Mouse (Mus musculus): ENCODE measurements around the gene Sh2b2. TPM values are rescaled to one million over a fixed set of nuclear protein-coding genes. Genes with fewer than 3 reads are reported as not detected.
A peak's percentile ranks its signal among the peaks of the same experiment; 100 is the strongest.
"Not testable (repeated sequence)": the region's sequence is repeated elsewhere in the genome, so short reads cannot be mapped to it uniquely, and the experiment has no call there.

Sh2b2 gene
- total and polyA plus RNA-seq, 3 experiments = 27.0 to 57.6 (median 30.0) TPM

DNA sequence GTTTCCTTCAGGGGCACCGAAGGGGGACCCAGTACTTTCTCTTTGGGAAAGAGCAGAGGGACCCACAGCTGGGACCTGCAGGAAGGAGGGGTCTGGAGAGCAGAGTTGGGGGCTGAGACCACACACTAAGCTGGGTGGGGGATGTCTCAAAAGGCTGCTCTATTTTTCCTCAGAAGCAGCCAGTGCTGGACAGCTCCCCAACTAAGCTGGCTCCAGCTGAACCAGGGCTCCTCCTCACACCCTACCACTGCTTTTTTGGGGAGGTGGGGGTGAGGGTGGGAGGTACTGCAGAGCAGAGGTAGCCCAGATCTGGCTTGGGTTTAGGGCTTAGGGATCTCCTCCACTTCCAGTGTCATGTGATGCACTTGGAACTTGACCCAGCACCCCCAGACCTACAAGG is 6.0 kb downstream of the Sh2b2 start:
- no peak for DNase-seq

DNA sequence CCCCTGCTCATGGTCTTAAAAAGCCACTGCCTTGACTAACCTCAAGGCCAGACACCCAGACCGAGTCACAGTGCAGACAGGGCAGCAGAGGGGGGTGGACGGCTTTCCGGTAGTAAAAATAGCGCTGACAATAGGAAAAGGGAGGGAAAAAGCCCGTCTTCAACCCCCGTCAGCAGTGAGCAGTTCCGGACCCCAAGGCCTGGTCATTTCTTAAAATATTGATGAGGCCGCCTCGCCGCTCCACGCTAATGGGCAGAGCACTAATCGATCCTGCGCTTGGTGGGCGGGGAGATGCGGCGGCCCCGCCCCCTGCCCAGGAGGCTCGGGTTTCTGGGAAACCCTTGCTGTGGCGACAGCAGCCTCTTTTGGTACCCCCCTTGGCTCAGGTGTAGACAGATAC is 8.7 kb downstream of the Sh2b2 start:
- peak; percentile 38 for DNase-seq

DNA sequence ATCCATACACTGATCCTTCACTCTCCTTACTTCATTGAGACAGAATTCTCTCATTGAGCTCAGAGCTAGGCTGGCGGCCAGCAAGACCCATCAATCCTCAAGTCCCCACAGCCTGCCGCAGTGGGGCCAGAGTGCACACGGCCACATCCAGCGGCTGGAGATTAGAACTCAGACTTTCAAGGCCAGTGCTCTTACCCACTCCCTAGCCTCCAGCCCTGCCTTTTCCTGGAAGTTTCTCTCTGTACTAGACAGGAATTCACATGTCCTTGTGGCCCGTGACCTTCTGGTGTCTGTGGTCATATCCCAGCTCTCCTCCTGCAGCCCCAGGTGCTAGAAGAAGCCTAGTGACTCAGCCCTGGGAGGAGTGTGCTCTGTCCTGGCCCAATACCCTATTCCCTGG is 9.7 kb downstream of the Sh2b2 start:
- DNase-seq = peak; percentile 69

DNA sequence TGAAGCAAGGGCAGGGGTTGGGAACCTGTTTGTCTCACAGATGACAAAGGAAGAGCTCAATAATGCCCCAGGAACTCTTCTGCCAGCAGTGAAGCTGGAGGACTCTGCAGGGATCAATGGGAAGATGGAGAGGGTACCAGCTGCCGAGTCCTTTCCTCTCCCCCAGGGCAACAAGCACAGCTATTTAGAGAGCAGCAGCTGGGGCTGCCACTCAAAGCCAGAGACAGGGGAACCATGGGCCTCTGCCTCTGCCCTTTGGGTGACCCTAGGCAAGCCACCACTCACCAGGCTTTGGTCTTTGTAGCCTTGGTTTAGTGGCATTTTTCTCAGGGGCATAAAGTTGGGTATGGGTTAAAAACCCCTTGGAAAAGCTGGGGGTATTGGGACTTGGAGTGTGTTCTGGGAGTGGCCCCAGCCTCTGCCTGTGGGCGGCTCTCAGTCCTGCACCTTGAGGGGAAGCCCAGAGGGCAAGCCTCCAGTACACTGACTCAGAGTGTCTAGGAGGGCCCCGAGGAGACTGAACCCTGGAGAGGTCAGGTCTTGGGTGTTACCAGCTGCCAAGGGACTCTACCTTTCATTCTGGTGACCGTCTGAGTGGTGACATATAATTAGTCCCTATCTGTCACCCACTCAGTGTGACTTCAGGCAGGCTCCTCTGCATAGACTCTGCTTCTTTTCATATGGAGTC is 15.9 kb downstream of the Sh2b2 start:
- DNase-seq = no peak

DNA sequence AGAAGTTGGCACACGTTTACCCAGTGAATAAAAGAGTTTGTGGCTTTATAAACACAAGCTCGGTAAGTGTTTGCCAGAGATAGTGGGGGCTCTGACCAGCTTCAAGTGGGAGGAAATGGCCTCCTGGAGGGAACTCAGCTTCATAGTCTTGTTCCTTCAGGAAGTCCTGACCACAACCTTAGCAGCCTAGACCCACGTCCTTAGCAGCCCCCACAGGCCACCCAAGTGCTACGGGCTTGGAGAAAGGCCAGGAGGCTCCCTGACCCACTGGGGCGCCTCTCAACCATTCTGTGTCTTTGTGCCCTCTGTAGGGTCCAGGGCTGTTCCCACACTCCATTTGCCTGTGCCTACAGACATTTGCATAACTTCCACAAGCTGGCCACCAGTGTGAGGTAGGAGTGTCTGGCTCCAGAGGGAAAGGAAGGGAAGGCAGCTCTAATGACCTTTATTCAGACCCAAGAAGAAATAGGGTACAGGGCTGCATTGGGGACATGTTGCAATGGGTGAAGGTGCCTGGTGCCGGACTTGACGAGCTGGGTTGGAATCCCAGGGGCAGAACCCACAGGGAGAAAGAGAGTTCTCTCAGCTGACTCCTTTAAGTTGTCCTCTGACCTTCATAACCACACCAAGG is 20.0 kb downstream of the Sh2b2 start:
- no peak for DNase-seq

DNA sequence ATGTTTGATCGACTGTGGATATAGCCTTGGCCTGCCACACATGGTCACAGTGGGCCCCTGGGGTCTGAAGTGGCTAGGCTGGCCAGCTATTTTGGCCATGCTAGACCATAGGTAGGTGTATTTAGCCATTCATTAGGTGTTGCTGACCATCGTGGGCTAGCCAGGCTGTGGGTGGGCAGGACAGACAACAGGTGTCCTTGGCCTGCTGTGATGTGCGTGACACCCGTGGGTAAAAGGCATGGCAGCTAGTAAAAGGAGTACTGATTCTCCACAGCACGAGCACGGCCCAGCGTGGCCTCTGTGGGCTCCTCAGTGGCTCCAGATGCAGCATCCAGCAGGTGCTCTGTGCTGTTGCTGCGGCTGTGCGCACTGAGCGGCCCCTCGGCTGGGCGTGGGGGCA is 27.8 kb downstream of the Sh2b2 start:
- DNase-seq = no peak

DNA sequence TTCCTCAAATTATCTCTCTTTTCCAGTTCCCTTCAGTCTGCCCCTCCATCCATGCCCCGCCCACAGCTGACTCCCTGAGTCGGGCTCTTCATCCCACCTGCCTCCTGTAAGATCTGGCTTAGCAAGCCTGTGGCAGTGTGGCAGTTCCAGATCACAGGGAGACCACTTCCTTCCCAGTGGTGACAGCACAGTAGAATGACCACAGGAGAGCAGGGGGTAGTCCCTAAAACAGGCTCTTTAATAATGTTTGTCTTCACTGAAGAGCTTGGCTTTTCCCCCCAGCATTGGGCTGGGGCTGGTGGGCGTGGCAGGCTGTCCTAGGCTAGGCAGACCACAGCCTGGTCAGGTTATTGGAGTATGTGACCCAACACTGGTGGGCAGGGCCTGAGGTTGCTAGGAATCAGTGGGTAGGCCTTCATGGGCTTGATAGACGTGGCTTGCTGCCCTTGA is 28.4 kb downstream of the Sh2b2 start:
- DNase-seq = no peak

DNA sequence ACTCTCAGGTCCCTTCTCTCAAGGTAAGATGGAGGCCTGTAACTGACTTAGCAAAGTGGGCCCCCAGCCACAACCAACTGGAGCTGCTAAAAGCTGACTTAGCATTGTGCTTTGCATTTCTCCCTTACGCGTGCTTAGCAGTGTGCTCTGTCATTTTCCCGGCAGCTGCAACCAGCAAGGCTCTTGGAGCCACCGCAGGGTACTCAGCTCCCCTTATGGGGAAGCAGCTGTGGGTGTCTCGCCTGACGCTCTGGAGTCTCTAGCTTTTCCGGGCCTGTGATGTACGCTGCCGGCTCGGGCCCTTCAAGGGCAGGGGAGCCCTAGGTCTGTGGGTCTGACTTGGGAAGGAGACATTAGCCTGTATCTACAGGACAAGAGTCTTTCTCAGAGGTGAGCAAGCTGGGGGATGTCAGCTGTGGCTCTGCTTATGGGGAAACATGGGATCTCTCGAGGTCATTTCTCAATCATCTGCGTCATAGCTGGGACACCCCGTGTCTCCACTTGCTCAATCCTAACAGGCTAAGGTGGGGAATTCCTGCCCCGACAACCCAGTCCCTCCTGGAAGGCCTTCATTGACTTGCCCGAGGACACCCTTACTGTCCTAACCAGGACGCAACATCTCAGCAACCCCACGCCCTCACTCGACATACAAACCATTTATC is 29.2 kb downstream of the Sh2b2 start:
- peak; percentile 49 for DNase-seq

DNA sequence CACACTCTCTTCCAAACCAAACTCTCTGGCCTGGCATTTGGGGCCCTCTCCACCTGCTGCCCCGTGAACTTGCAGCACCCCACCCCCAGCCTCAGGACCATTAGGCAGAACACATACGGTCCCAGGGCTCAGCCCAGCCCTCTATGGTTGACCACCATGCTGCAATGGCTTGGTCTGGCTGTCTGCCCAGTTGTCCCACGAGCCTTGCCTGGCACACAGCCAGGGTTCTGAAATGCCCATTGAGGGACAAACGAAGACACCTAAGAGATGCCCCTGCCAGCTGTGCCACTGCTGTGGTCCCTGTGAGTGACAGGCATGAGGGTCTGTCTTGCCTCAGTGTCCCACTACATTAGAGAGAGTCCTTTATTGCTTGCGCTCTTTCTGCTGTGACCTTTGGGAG is 30.4 kb downstream of the Sh2b2 start:
- peak; percentile 68 for DNase-seq

DNA sequence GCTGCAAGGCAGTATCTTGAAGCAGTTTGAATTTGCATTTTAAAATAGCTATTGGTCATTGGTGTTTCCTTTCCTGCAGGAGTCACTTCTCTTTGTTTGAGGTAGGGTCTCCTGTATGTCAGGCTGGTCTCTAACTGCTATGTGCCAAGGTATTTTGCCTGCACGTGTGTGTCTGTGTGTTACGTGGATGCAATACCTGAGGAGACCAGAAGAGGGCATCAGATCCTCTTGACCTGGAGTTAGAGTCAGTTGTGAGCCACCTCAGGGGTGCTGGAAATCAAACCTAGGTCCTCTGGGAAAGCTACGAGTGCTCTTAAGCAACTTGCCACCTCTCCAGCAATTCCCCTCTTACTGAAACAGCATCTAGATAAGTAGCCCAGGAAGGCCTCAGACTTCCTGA is 31.1 kb downstream of the Sh2b2 start:
- no peak for DNase-seq

DNA sequence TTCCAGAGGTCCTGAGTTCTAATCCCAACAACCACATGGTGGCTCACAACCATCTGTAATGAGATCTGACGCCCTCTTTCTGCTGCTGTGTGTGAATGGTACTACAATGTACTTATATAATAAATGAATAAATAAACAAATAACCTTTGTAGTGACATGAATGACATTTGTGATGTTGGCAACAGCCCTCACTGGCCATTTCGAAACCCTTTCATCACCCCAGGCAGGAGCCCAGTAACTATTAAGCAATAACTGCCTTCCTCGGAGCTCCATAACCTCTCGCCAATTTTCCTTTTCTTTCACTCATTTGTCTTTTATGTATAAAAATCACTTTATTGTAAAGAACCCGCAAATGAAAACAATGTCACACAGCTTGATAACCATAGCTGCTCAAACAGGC is 32.6 kb downstream of the Sh2b2 start:
- DNase-seq = peak; percentile 75

DNA sequence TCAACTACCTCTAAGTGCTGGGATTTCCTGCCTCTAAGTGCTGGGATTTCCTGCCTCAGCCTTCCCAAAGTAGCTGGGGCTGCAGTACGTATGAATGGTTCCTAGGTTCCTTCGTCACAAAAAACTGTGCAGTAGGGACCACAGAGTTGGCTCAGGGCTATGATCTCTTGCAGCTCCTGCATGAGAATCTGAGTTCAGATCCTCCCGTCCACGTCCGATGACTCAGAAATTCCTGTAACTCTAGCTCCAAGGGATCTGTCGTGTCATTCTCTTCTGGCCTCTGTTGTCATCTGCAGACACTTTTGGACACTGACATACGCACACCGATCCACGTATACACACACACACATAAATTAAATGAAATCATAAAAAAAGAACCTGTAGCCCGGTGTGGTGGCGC is 33.6 kb downstream of the Sh2b2 start:
- peak; percentile 40 for DNase-seq

DNA sequence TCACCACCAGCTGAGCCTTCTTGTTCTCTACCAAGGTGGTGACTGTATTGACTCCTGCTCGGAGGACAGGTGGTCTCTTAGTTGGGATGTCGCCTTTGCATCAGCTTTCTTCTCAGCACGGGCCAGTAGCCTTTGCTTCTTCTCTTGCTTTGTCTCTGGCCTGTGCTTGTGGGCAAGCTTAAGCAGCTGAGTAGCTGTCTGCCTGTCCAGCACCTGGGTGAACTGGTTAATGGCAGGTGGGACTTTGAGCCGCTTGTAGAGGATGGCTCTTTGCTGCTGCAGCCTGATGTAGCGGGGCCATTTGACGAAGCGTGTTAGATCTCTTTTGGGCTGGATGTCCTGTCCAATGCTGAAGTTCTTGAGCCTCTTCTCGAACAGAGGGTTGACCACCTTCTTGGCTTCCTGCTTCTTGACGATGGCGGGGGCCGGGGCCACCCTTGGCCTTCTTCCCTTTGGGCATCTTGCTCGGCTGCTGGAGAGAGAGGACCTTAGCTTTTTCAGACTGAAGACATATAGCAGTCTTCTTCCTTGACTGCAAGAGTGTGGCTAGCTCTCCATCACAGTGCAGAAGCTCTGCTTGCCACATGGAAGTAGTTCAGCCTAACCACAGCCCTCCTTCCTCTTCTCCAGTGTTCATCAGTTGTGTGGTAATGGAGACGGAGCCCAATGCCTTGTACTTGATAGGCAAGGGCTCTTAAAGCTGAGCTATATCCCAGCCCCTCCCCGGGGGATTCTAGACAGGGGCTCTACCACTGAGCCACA is 34.8 kb downstream of the Sh2b2 start:
- not testable (repeated sequence) for DNase-seq

DNA sequence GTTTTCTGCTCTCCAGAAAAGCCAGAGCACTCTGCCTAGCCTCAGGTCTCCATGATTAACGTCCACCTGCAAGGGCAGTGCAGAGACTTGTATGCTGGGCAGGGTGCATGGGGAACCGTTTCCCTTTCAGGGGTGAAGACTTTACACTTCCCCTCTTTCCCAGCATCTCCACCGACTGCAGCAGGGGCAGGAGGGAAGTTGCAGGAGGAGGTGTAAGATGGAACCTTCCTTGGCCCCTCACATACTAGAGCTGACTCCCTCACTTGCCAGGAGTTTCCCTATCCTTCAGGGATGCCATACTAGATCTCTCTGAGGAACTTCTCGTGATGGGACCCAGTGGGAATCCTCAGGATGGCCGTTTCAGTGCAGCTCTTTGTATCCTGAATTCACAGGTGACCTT is 35.8 kb downstream of the Sh2b2 start:
- DNase-seq = no peak

DNA sequence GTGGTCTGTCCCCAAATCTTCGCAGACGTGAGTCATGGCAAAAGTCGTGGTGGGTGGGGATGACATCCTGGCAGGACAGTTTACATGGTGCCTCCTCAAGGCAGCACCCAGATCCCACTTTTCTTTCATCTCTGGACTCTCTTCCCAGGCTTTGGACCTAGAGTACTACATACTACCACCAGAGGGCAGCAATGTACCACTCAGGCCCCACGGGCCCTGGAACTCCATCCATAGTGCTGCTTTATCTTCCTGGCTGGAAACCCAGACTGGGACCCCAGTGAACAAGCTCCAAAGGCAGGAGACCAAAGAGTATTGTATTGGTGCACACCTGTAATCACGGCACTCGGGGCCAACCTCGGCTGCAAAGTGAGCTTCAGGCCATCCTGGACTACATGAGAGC is 44.5 kb downstream of the Sh2b2 start:
- peak; percentile 71 for DNase-seq

DNA sequence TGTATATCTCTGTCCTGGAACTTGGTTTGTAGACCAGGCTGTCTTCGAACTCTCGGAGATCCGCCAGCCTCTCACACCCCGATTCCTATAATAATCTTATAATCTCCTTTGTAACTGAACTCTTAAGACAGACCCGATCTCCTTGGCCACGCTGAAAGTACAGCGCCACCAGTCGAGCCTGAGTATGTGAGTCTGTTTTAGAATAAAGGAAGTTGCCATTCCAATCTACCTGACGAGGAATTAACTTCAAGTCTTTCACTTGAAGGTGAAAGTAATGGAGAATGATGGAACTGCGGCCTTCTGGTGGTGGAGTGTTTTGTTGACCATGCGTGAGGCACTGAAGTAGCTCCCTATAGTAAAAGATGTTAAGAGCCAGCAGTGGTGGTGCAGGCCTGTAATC is 46.8 kb downstream of the Sh2b2 start:
- DNase-seq = peak; percentile 26

DNA sequence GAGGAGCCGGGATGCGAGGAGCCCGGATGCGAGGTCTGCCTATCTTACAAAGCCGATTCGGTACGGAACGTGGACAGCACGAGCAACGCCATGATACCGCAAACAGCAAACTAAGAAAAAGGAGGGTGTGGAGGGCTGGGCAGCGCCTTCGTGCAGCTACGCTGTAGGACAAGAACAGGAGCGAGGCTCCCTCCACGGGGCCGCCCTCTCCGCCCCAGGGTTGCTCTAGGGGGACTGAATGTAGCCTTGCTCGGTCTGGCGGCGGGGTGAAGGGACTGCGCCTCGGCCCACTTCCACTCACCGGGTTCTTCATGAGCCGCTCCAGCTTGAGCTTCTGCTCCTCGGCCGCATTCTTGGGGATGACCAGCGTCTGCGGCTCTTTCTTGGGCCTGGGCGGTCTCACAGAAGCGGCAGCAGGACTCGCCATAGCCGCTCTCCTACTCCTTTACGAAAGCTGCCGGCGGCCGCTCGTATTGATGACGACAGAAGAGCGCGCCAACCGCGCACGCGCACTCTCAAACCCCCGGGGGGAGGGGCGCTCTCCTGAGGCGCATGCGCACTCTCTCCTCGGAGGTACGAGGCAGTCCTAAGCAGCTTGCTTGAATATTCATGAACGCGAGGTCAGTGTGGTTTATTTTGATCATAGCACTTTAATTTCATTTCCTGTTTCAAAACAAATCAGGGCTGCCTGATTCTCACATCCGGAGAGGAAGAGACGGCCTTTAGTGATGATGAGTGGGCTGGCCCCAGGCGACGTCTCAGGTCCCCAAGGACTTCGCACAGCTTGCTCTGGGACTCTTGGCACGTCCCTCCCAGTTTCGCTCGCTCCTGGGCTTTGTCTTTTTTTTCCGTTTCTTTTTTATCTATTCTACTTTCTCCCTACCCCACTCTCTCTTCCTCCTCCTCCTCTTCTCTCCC is 47.6 kb downstream of the Sh2b2 start, which contains the start of gene Prkrip1:
Prkrip1 (minus strand) TSS at position 490 of the 918 bp plus-strand sequence.
- peak; percentile 95 for DNase-seq

DNA sequence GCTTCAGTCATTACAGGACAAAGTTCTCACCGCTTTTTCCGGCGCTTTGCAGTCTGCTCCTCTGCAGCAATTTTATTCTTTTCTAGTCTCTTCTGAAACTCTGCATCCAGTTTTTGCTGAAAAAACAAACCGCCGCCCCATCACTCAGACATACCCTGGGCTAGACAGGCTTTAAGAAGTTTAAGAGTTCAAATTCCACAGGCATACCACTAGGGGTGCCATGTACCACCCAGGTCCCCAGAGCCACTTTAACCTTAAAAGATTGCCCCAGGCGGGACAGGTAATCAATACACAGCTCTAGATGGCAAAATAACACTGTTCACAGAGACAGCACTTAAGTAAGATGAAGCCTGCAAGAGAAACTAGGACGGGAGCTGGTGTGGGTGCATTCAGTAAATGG is 54.5 kb downstream of the Sh2b2 start:
- DNase-seq = no peak

DNA sequence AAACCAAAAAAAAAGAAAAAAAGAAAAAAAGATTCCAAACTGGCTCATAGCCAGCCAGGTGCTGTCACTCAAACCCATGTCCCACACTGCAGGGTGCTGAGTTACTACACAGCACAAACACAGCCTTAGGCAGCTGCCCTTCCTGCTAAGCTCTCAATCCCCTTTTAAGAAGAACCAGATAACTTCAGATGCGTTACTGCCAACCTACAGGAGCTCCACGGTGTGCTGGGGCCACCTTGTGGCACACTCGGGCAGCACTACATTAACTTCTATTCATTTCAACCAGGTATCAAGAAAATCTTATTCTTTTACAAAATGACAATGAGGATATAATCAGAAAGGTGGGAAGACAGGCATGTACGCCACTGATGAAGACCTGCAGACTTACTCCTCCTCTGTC is 59.6 kb downstream of the Sh2b2 start:
- peak; percentile 29 for DNase-seq

DNA sequence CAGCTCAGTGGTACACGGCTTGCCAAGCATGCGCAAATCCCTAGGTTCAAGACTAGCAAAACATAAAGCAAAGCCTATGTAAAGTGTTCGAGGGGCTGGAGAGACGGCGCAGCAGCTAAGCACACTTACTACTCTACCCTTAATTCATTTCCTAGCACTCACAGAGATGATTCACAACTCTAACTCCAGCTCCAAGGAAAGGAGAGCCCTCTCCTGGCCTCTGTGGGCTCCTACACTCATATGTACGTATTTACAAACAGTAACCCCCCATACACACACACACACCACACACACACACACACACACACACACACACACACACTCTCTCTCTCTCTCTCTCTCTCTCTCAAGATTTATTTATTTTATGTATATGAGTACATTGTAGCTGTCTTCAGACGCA is 62.6 kb downstream of the Sh2b2 start:
- no peak for DNase-seq

DNA sequence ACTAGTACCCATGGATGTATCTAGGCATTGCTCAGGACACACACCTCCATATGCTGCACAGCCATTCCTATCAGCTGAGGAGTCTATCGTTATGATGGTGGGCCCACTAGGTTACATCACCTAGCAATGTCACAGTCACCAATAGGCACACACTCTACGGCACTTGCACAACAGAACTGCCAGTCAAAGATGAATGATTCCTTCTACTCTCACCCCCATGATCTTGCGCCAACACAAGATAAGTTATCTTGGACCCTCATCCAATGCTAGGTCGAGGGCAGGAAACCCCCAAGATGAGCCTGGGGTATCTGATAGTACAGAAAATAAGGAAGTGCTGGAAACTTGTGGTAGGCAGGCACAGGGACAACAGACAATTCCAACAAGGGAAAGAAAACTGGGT is 63.5 kb downstream of the Sh2b2 start:
- no peak for DNase-seq

DNA sequence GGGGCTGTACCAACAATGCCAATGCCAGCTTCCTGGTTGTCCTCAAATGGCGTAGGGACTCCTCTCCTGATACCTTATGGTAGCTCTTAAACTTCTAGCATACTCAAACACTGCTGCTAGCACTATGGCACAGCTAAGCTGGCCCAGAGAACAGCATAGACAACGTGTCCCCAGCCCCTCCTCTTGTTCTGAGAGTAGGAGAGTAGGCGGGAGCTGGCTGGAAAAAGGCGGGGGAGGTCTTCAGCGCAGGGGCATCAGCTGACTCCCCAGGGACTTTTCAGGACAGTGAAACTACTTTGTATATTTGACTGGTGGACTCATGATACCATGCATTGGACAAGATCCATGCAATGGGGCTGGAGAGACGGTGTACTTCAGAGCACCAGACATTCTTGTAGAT is 64.3 kb downstream of the Sh2b2 start:
- no peak for DNase-seq

Measured in adrenal gland, adult 2 months (tissue).